Mouse (Mus musculus): Measurements from ENCODE around the gene Zfand3.

DNA sequence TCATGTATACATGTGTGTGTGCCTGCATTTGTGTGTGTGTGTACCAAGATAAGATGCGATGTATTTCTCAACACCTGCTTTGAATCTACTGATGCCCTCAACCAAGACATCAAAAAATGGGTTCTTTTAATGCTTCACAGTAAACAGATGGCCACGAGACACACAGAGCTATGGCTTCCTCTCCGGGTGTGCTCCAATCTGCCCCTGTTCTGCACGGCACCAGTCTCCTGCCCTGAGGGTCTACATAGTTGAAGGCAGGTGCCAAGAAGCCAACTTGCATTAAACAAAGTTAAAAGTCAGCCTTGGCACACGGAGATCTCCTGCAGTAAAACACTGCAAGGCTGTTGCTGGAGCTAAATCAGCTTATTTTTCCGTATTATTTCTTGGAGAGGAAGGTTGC is 236.5 kb downstream of the Zfand3 start:
- TF ChIP-seq CTCF (IDR thresholded peaks at IDR 0.05; ENCODE audit: borderline replicate concordance, insufficient read depth, low read length) (no peak), POLR2A (IDR thresholded peaks at IDR 0.05; ENCODE audit: low read depth, low read length) (no peak)
